ENCODE assay signal across 9 mouse cellular contexts in genomic region chr1:172200871-172201447, GRCm38 (mm10). TPM values are rescaled to one million over a fixed set of nuclear protein-coding genes. Genes with fewer than 3 reads are reported as not detected.
DNase-seq lines count a peak whose midpoint lies in the region; ATAC-seq and TF ChIP-seq lines count a peak whose summit lies in the region.
"Had no signal": no experiment of that assay in that cellular context is flagged by ENCODE, and none has a peak within 500 bp of the region (broad histone marks: within the 10 kb centered on the region; RNA-seq: fewer than 3 reads in every experiment).

No protein-coding gene starts in this region.

- H3K27ac ChIP-seq in liver, postnatal 0 days (ENCODE audit: low read depth) = no peak overlapping the region
- H3K27ac ChIP-seq in liver, embryonic 11.5 days (ENCODE audit: low read depth, low read length) = no peak overlapping the region
- peak overlapping the region; percentile 97 for H3K27ac ChIP-seq in hindbrain, embryonic 14.5 days
- peak overlapping the region; percentile 38; the same call in 1 of the 2 replicates for H3K27ac ChIP-seq in limb, embryonic 14.5 days (replicated peaks; ENCODE audit: low read depth, low read length)

- peak; percentile 18 for DNase-seq in liver, postnatal 0 days
- no peak for DNase-seq in liver, embryonic 11.5 days (ENCODE audit: low spot score)
- DNase-seq in embryo, embryonic 10 days (ENCODE audit: low spot score) = peak; percentile 83
- peak; percentile 79 for DNase-seq in hindbrain, embryonic 14.5 days (ENCODE audit: low spot score)
- DNase-seq in limb, embryonic 14.5 days (ENCODE audit: low spot score) = no peak
- peak; percentile 91 for DNase-seq in right cerebral cortex, postnatal 4 days
- DNase-seq in urinary bladder, postnatal 4 days (ENCODE audit: low spot score in 2 of 2) = no peak
- no peak for DNase-seq in spleen, postnatal 4 days (ENCODE audit: low spot score in 2 of 2)

- peaks cover 51% of the 10 kb centered on the region for H3K36me3 ChIP-seq in liver, postnatal 0 days (replicated peaks; ENCODE audit: insufficient read depth, low read length)
- H3K36me3 ChIP-seq in liver, embryonic 11.5 days (ENCODE audit: control insufficient read depth, insufficient read depth, low read length) = peaks cover 30% of the 10 kb centered on the region
- H3K36me3 ChIP-seq in hindbrain, embryonic 14.5 days (replicated peaks; ENCODE audit: control insufficient read depth, insufficient read depth) = peaks cover 48% of the 10 kb centered on the region
- H3K36me3 ChIP-seq in limb, embryonic 14.5 days (ENCODE audit: control insufficient read depth, insufficient read depth, low read length) = peaks cover 66% of the 10 kb centered on the region

- 75% methylated on average over 7 of the region's 7 CpGs for WGBS in liver, postnatal 0 days (ENCODE audit: insufficient replicate concordance)
- WGBS in liver, embryonic 11.5 days = 71% methylated on average over 7 of the region's 7 CpGs
- 7% methylated on average over 7 of the region's 7 CpGs for WGBS in hindbrain, embryonic 14.5 days
- WGBS in limb, embryonic 14.5 days = 39% methylated on average over 7 of the region's 7 CpGs

- H3K9ac ChIP-seq in liver, postnatal 0 days (replicated peaks) = no peak overlapping the region
- no peak overlapping the region for H3K9ac ChIP-seq in liver, embryonic 11.5 days (ENCODE audit: low read depth, low read length)
- H3K9ac ChIP-seq in hindbrain, embryonic 14.5 days = peak overlapping the region; percentile 37
- no peak overlapping the region for H3K9ac ChIP-seq in limb, embryonic 14.5 days (ENCODE audit: low read depth, low read length, severe bottlenecking)

- no peak for ATAC-seq in liver, postnatal 0 days
- ATAC-seq in liver, embryonic 11.5 days (replicated peaks; ENCODE audit: low FRiP score) = no peak
- peak; percentile 68 for ATAC-seq in hindbrain, embryonic 14.5 days (ENCODE audit: low FRiP score)
- no peak for ATAC-seq in limb, embryonic 14.5 days (ENCODE audit: low FRiP score, low read depth)

- H3K4me1 ChIP-seq in liver, postnatal 0 days (ENCODE audit: insufficient read depth) = peaks cover 12% of the 10 kb centered on the region
- peaks cover 25% of the 10 kb centered on the region for H3K4me1 ChIP-seq in liver, embryonic 11.5 days (replicated peaks; ENCODE audit: control insufficient read depth, insufficient read depth, low read length)
- H3K4me1 ChIP-seq in hindbrain, embryonic 14.5 days (replicated peaks; ENCODE audit: control insufficient read depth, insufficient read depth, low read length) = peaks cover 57% of the 10 kb centered on the region
- peaks cover 46% of the 10 kb centered on the region for H3K4me1 ChIP-seq in limb, embryonic 14.5 days (ENCODE audit: control insufficient read depth, insufficient read depth, low read length)

- no peak overlapping the region for H3K4me2 ChIP-seq in liver, postnatal 0 days (ENCODE audit: low read depth, low read length)
- no peak overlapping the region for H3K4me2 ChIP-seq in liver, embryonic 11.5 days
- peak overlapping the region; percentile 94 for H3K4me2 ChIP-seq in hindbrain, embryonic 14.5 days (replicated peaks)
- H3K4me2 ChIP-seq in limb, embryonic 14.5 days (replicated peaks; ENCODE audit: low read depth, low read length, severe bottlenecking) = no peak overlapping the region

- H3K4me3 ChIP-seq in liver, postnatal 0 days (ENCODE audit: low read depth, low read length) = no peak overlapping the region
- no peak overlapping the region for H3K4me3 ChIP-seq in liver, embryonic 11.5 days (ENCODE audit: low read depth, low read length)
- no peak overlapping the region for H3K4me3 ChIP-seq in hindbrain, embryonic 14.5 days (replicated peaks; ENCODE audit: low read length)
- H3K4me3 ChIP-seq in limb, embryonic 14.5 days (replicated peaks; ENCODE audit: low read length) = no peak overlapping the region

- no peaks in the 10 kb centered on the region for H3K9me3 ChIP-seq in liver, postnatal 0 days (ENCODE audit: low read length)
- H3K9me3 ChIP-seq in liver, embryonic 11.5 days (ENCODE audit: control insufficient read depth, low read length) = no peaks in the 10 kb centered on the region
- H3K9me3 ChIP-seq in hindbrain, embryonic 14.5 days (ENCODE audit: control insufficient read depth, low read length) = no peaks in the 10 kb centered on the region
- no peaks in the 10 kb centered on the region for H3K9me3 ChIP-seq in limb, embryonic 14.5 days (ENCODE audit: control insufficient read depth, low read length)

- no peaks in the 10 kb centered on the region for H3K27me3 ChIP-seq in liver, postnatal 0 days (ENCODE audit: insufficient read depth, low read length)
- H3K27me3 ChIP-seq in liver, embryonic 11.5 days (replicated peaks; ENCODE audit: control insufficient read depth, insufficient read depth, low read length) = no peaks in the 10 kb centered on the region
- H3K27me3 ChIP-seq in hindbrain, embryonic 14.5 days (ENCODE audit: control insufficient read depth, insufficient read depth, low read length) = no peaks in the 10 kb centered on the region
- no peaks in the 10 kb centered on the region for H3K27me3 ChIP-seq in limb, embryonic 14.5 days (ENCODE audit: control insufficient read depth, insufficient read depth, low read length)

- no peak for TF ChIP-seq CTCF in liver, postnatal 0 days (IDR thresholded peaks at IDR 0.05; ENCODE audit: low read depth)

- TF ChIP-seq EP300 in liver, postnatal 0 days (IDR thresholded peaks at IDR 0.05; ENCODE audit: low read depth) = no peak

- TF ChIP-seq POLR2A in limb, embryonic 14.5 days (IDR thresholded peaks at IDR 0.05; ENCODE audit: borderline replicate concordance, extremely low read depth, insufficient read depth, insufficient read length) = no peak

RNA-seq across cellular contexts. Expression of gene Pea15a, which starts 5.6 kb away (rescaled TPM):
- 14.1 and 14.5 TPM in 2 replicates for polyA plus RNA-seq in liver, postnatal 0 days (2015; fragmentation: Nextera tagmentation; extraction: Ambion mirVana)
- 43.4 and 44.8 TPM in 2 replicates for polyA plus RNA-seq in liver, embryonic 11.5 days (2014; fragmentation: Nextera tagmentation; extraction: Ambion mirVana)
- polyA plus RNA-seq in hindbrain, embryonic 14.5 days (2014; fragmentation: Nextera tagmentation; extraction: Ambion mirVana) = 363 and 428 TPM in 2 replicates
- 106 and 108 TPM in 2 replicates for polyA plus RNA-seq in limb, embryonic 14.5 days (2012; rRNA removed)
- 119 and 122 TPM in 2 replicates for polyA plus RNA-seq in limb, embryonic 14.5 days (2014; fragmentation: Nextera tagmentation; extraction: Ambion mirVana)

RNA-seq across cellular contexts. Expression of gene Casq1, which starts 18.7 kb away (rescaled TPM):
- polyA plus RNA-seq in liver, postnatal 0 days (2015; fragmentation: Nextera tagmentation; extraction: Ambion mirVana) = 0.61 and 9.1 TPM in 2 replicates
- polyA plus RNA-seq in liver, embryonic 11.5 days (2014; fragmentation: Nextera tagmentation; extraction: Ambion mirVana) = 2.2 and 4.1 TPM in 2 replicates
- 1.4 and 2.2 TPM in 2 replicates for polyA plus RNA-seq in hindbrain, embryonic 14.5 days (2014; fragmentation: Nextera tagmentation; extraction: Ambion mirVana)
- polyA plus RNA-seq in limb, embryonic 14.5 days (2012; rRNA removed) = 13.3 and 17.8 TPM in 2 replicates
- polyA plus RNA-seq in limb, embryonic 14.5 days (2014; fragmentation: Nextera tagmentation; extraction: Ambion mirVana) = 11.3 and 14.9 TPM in 2 replicates

RNA-seq across cellular contexts. Expression of gene Dcaf8, which starts 53.1 kb away (rescaled TPM):
- 43.0 and 48.3 TPM in 2 replicates for polyA plus RNA-seq in liver, postnatal 0 days (2015; fragmentation: Nextera tagmentation; extraction: Ambion mirVana)
- 89.2 and 102 TPM in 2 replicates for polyA plus RNA-seq in liver, embryonic 11.5 days (2014; fragmentation: Nextera tagmentation; extraction: Ambion mirVana)
- 70.1 and 71.7 TPM in 2 replicates for polyA plus RNA-seq in hindbrain, embryonic 14.5 days (2014; fragmentation: Nextera tagmentation; extraction: Ambion mirVana)
- 120 TPM in 2 replicates for polyA plus RNA-seq in limb, embryonic 14.5 days (2012; rRNA removed)
- 121 and 131 TPM in 2 replicates for polyA plus RNA-seq in limb, embryonic 14.5 days (2014; fragmentation: Nextera tagmentation; extraction: Ambion mirVana)

RNA-seq across cellular contexts. Expression of gene Atp1a4, which starts 57.3 kb away (rescaled TPM):
- 0.04 and 0.08 TPM in 2 replicates for polyA plus RNA-seq in liver, postnatal 0 days (2015; fragmentation: Nextera tagmentation; extraction: Ambion mirVana)
- polyA plus RNA-seq in liver, embryonic 11.5 days (2014; fragmentation: Nextera tagmentation; extraction: Ambion mirVana) = not detected in 2 replicates
- polyA plus RNA-seq in hindbrain, embryonic 14.5 days (2014; fragmentation: Nextera tagmentation; extraction: Ambion mirVana) = 0.15 TPM in 1 of 2 replicates, not detected in the other
- 0.03 TPM in 1 of 2 replicates, not detected in the other for polyA plus RNA-seq in limb, embryonic 14.5 days (2012; rRNA removed)
- polyA plus RNA-seq in limb, embryonic 14.5 days (2014; fragmentation: Nextera tagmentation; extraction: Ambion mirVana) = not detected in 2 replicates
- polyA plus RNA-seq: kidney, postnatal 0 days had no signal

Comparison
In these comparisons a context has a peak if more than half of its experiments do, and no peak if none do; other contexts are left out.
1. DNase-seq: peak in liver, postnatal 0 days (single experiment), embryo, embryonic 10 days (single experiment), hindbrain, embryonic 14.5 days (single experiment) and right cerebral cortex, postnatal 4 days (single experiment); none in liver, embryonic 11.5 days (single experiment), limb, embryonic 14.5 days (single experiment), urinary bladder, postnatal 4 days (0 of 2) and spleen, postnatal 4 days (0 of 2).
2. H3K27ac ChIP-seq: peak in hindbrain, embryonic 14.5 days (single experiment) and limb, embryonic 14.5 days (single experiment); none in liver, postnatal 0 days (single experiment) and liver, embryonic 11.5 days (single experiment).